17 mouse cellular contexts compared by ENCODE assay signal in genomic region chr2:24317919-24318598, GRCm38 (mm10). TPM values are rescaled to one million over a fixed set of nuclear protein-coding genes. Genes with fewer than 3 reads are reported as not detected.
"Had no signal": no experiment of that assay in that cellular context is flagged by ENCODE, and none has a peak within 500 bp of the region (broad histone marks: within the 10 kb centered on the region; RNA-seq: fewer than 3 reads in every experiment).

No protein-coding gene starts in this region.

- ATAC-seq: inflammation-experienced regulatory T-cells, adult 6 months; midbrain, embryonic 16.5 days had no signal

- H3K4me1 ChIP-seq: kidney, embryonic 15.5 days; limb, embryonic 15.5 days; liver, embryonic 13.5 days; midbrain, embryonic 12.5 days had no signal

- H3K4me3 ChIP-seq: kidney, embryonic 15.5 days; limb, embryonic 15.5 days; liver, embryonic 13.5 days; midbrain, embryonic 12.5 days had no signal

- H3K9ac ChIP-seq: kidney, embryonic 15.5 days; limb, embryonic 15.5 days; liver, embryonic 13.5 days; midbrain, embryonic 12.5 days had no signal

- H3K36me3 ChIP-seq: kidney, embryonic 15.5 days; limb, embryonic 15.5 days; liver, embryonic 13.5 days; midbrain, embryonic 12.5 days had no signal

- H3K27me3 ChIP-seq: kidney, embryonic 15.5 days; limb, embryonic 15.5 days; liver, embryonic 13.5 days; midbrain, embryonic 12.5 days had no signal

- DNase-seq: kidney, adult 2 months; kidney, postnatal 14 days; left cerebral cortex, postnatal 4 days; liver, embryonic 13.5 days; lung, adult 18-20 months; lung, postnatal 4 days; thymus, adult 18-20 months; thymus, postnatal 14 days had no signal

- H3K27ac ChIP-seq: kidney, embryonic 15.5 days; limb, embryonic 15.5 days; liver, embryonic 13.5 days; midbrain, embryonic 12.5 days had no signal

- H3K9me3 ChIP-seq: kidney, embryonic 15.5 days; limb, embryonic 15.5 days; liver, embryonic 13.5 days; midbrain, embryonic 12.5 days had no signal

- H3K4me2 ChIP-seq: kidney, embryonic 15.5 days; limb, embryonic 15.5 days; liver, embryonic 13.5 days; midbrain, embryonic 12.5 days had no signal

RNA-seq across cellular contexts. Expression of gene Il1rn, which starts 18.6 kb away (rescaled TPM):
- total RNA-seq: left cerebral cortex, postnatal 4 days; megakaryocyte-erythroid progenitor cell, adult 5-6 weeks had no signal
- polyA plus RNA-seq: midbrain, embryonic 12.5 days; midbrain, embryonic 16.5 days; neural tube, embryonic 14.5 days had no signal

RNA-seq across cellular contexts. Expression of gene Il1f10, which starts 27.1 kb away (rescaled TPM):
- total RNA-seq: left cerebral cortex, postnatal 4 days; megakaryocyte-erythroid progenitor cell, adult 5-6 weeks had no signal
- polyA plus RNA-seq: inflammation-experienced regulatory T-cells, adult 6 months; kidney, adult 2 months; kidney, embryonic 15.5 days; large intestine, adult 2 months; liver, embryonic 13.5 days; lung, embryonic 16.5 days; midbrain, embryonic 12.5 days; midbrain, embryonic 16.5 days; neural tube, embryonic 14.5 days had no signal

RNA-seq across cellular contexts. Expression of gene Il1f5, which starts 41.3 kb away (rescaled TPM):
- total RNA-seq: left cerebral cortex, postnatal 4 days; megakaryocyte-erythroid progenitor cell, adult 5-6 weeks had no signal
- polyA plus RNA-seq: inflammation-experienced regulatory T-cells, adult 6 months; large intestine, adult 2 months; liver, embryonic 13.5 days; lung, embryonic 16.5 days; midbrain, embryonic 12.5 days; midbrain, embryonic 16.5 days; neural tube, embryonic 14.5 days had no signal
